Mouse (Mus musculus) brain, embryonic 14.5 days (tissue): Measurements from ENCODE around the gene Abhd10. TPM values are rescaled to one million over a fixed set of nuclear protein-coding genes. Genes with fewer than 3 reads are reported as not detected.

ENCODE experiments used
- DNase-seq: peaks from one replicate; pipeline ENCODE4 v3.0.0-alpha.2; 2011; ENCODE audit warnings: low read depth
- CTCF ChIP-seq: fragments of 200-500 bp; IDR thresholded peaks from 2 replicates; pipeline ENCODE4 v1.5.1; 2012; ENCODE audit warnings: inconsistent platforms, mild to moderate bottlenecking, moderate library complexity, borderline replicate concordance; ENCODE audit not compliant: insufficient read depth, insufficient read length; ENCODE audit errors: extremely low read depth
- POLR2A ChIP-seq: fragments of 200-500 bp; IDR thresholded peaks from 2 replicates; pipeline ENCODE4 v1.6.1; 2012; ENCODE audit warnings: mild to moderate bottlenecking, inconsistent platforms, borderline replicate concordance; ENCODE audit not compliant: poor library complexity, insufficient read depth, insufficient read length, severe bottlenecking; ENCODE audit errors: extremely low read depth
- polyA plus RNA-seq: library from polyadenylated mRNA; depleted of rRNA; stranded (reverse); fragments of >200 nt; gene quantifications from 2 replicates; pipeline ENCODE4 v1.2.3, GENCODE M21; 2012; rRNA removed

Abhd10 gene
- polyA plus RNA-seq, 1 experiment = 29.3 TPM

DNA sequence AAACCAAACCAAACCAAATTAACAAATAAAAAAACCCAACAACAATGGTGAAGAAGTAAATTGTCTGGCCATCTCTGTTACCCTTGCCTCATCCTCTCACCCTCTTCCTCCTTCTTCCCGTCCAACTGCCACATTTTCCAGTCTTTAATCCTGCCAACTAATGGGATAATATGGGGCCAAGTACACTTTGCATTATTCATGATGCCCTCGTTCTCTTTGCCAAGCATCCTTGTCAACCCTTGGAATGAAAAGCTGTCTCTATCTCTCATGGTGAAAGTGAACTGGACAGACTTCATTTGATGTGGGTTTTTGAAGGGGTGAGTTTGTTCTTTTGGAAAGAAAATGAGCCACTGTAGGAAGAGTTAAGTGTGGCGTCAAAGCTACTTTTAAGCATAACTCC is 49.9 kb downstream of the Abhd10 start:
- no peak for TF ChIP-seq CTCF
- TF ChIP-seq POLR2A = no peak
- peak; percentile 75 for DNase-seq

GRCm38 (mm10) chr16:45690178-45690577 is 52.6 kb downstream of the Abhd10 start:
- TF ChIP-seq CTCF = no peak
- no peak for TF ChIP-seq POLR2A
- peak; percentile 86 for DNase-seq

DNA sequence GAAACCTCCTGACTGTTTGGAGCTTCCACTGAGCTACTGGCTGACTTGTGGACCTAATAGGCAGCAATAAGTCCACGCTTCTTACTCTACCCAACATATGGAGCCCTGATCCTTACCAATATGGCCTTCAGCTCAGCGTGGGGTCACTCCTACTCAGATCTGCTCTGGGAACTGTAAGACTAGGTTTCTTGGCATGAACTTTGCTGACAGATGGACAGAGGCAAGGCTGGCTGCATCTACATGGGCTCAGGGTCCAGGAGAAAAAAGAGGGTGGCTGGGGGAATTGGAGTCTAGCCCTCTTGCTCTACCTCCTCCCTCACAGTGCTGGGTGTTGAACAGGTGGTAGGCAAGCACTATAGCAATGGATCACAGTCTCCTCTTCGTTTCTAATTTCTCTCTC is 55.9 kb downstream of the Abhd10 start:
- TF ChIP-seq CTCF (no peak), POLR2A (no peak)
- DNase-seq = no peak

DNA sequence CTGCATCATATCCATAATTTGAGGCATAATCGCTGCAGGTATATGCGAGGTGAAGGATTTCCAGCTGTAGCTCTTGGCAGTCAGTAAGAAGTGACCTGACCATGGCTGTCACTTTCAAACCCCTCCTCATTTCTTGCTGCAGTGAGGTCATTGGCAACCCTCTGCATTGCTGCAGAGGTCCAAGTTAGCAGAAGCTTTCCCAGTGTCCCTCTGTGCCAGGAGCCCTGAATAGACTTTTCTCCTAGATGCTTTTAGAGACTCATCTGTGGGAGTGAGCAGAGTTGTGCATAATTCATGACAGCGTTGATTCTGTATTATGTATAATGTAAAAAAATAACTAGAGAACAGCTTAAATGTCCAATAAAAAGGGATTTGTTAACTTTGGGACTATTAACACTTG is 57.5 kb downstream of the Abhd10 start:
- TF ChIP-seq CTCF (no peak), POLR2A (no peak)
- DNase-seq = no peak

- TF ChIP-seq POLR2A = no peak
- peak; percentile 85 for TF ChIP-seq CTCF
Observed at GRCm38 (mm10) chr16:45684815-45685214, 57.9 kb downstream of the Abhd10 start.

More at GRCm38 (mm10) chr16:45684815-45685214, 57.9 kb downstream of the Abhd10 start:
- DNase-seq = peak; percentile 72

Other genes with a start within 250 kb of the Abhd10 start
- not detected in 2 replicates for gene Gm609, start 250.0 kb downstream of the Abhd10 start, polyA plus RNA-seq
- gene Gm17783, start 210.9 kb downstream of the Abhd10 start, polyA plus RNA-seq = not detected in 2 replicates
- gene Slc9c1, start 207.6 kb downstream of the Abhd10 start, polyA plus RNA-seq = not detected in 2 replicates
- 0.04 and 0.05 TPM in 2 replicates for gene Gcsam, start 132.6 kb downstream of the Abhd10 start, polyA plus RNA-seq
- gene BC016579, start 88.9 kb downstream of the Abhd10 start, polyA plus RNA-seq = 0.22 and 0.30 TPM in 2 replicates
- gene Tmprss7, start 49.3 kb downstream of the Abhd10 start, polyA plus RNA-seq = 1.5 and 2.2 TPM in 2 replicates
- 403 and 481 TPM in 2 replicates for gene Tagln3, start 18.3 kb downstream of the Abhd10 start, polyA plus RNA-seq
- gene Phldb2, start 210.6 kb upstream of the Abhd10 start, polyA plus RNA-seq = 7.4 and 10.6 TPM in 2 replicates